Mouse (Mus musculus) liver, embryonic 11.5 days (tissue): ENCODE measurements around the gene Gm13030. TPM values are rescaled to one million over a fixed set of nuclear protein-coding genes. Genes with fewer than 3 reads are reported as not detected.
"Not testable (repeated sequence)": the region's sequence is repeated elsewhere in the genome, so short reads cannot be mapped to it uniquely, and the experiment has no call there.

ENCODE experiments used
- ATAC-seq: fragments of 200-750 bp; cut with Nextera tagmentation; replicated peaks from 2 replicates; pipeline ENCODE4 v1.8.0; 2017; ENCODE audit warnings: moderate number of reproducible peaks, mild to moderate bottlenecking, moderate TSS enrichment, moderate library complexity; ENCODE audit not compliant: low FRiP score
- DNase-seq: peaks from one replicate; pipeline ENCODE4 v3.0.0-alpha.2; 2017; ENCODE audit warnings: low spot score
- H3K27ac ChIP-seq: fragments of 300-500 bp; sonication (generic); 2 replicates; pipeline ENCODE4 v1.5.1; 2014; ENCODE audit warnings: mild to moderate bottlenecking, low read depth, low read length, control low read depth
- H3K27me3 ChIP-seq: fragments of 300-500 bp; sonication (generic); replicated peaks from 2 replicates; pipeline ENCODE4 v1.6.1; 2014; ENCODE audit warnings: low read length, mixed read lengths; ENCODE audit not compliant: control insufficient read depth, insufficient read depth
- H3K36me3 ChIP-seq: fragments of 300-500 bp; sonication (generic); 2 replicates; pipeline ENCODE4 v1.6.1; 2014; ENCODE audit warnings: mild to moderate bottlenecking, low read length, moderate library complexity, mixed read lengths; ENCODE audit not compliant: control insufficient read depth, insufficient read depth
- H3K4me1 ChIP-seq: fragments of 300-500 bp; sonication (generic); replicated peaks from 2 replicates; pipeline ENCODE4 v1.6.1; 2014; ENCODE audit warnings: low read length, mixed read lengths; ENCODE audit not compliant: control insufficient read depth, insufficient read depth
- H3K4me2 ChIP-seq: fragments of 300-500 bp; sonication (generic); 2 replicates; pipeline ENCODE4 v1.6.1; 2014; ENCODE audit warnings: mild to moderate bottlenecking, control low read depth, moderate library complexity
- H3K4me3 ChIP-seq: fragments of 300-500 bp; sonication (generic); 2 replicates; pipeline ENCODE4 v1.5.1; 2014; ENCODE audit warnings: low read depth, low read length, control low read depth
- H3K9ac ChIP-seq: fragments of 300-500 bp; sonication (generic); 2 replicates; pipeline ENCODE4 v1.6.1; 2014; ENCODE audit warnings: low read depth, low read length, control low read depth
- H3K9me3 ChIP-seq: fragments of 300-500 bp; sonication (generic); 2 replicates; pipeline ENCODE4 v1.6.1; 2016; ENCODE audit warnings: low read length, inconsistent platforms, mixed read lengths; ENCODE audit not compliant: control insufficient read depth
- WGBS: fragments of 180-500 bp; shearing (Covaris S2); extraction: QIAGEN DNeasy Blood & Tissue Kit; methylation state at CpG from one replicate; pipeline ENCODE4 v1.1.7; 2014; 5-methylcytosine and 5-hydroxymethylcytosine counted together
- polyA plus RNA-seq: library from polyadenylated mRNA; unstranded; fragments of >200 nt; fragmentation: Nextera tagmentation; extraction: Ambion mirVana; gene quantifications from 2 replicates; pipeline ENCODE4 v1.2.1, GENCODE M21; 2014

The Gm13030 gene
- polyA plus RNA-seq, 1 experiment from 2014 or later = not detected

DNA sequence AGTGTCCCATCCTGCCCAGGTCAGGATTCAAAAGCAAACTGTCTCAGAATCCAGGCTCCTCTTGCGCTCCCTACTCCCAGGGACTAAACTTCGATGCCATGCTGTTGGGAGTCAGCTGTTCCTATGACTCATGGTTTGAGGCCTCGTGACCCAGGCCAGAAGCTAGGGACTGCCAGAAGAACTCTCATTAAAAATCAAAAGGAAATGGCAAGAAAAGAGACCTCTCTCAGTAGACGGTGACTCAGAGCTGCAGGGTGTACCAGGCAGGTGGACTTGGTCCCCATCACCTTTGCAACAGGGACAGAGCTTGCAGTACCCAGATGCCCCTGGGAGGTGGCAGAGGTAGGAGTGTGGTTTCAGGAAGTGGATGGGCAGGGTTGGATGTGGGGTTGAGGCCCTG lies 4.0 kb upstream of the Gm13030 start, which contains the start of gene Pla2g2e:
Gene Pla2g2e (plus strand): TSS at position 212 of the 400 bp plus-strand sequence.
- Histone ChIP-seq H3K4me1 (no peaks in the 10 kb centered on the region), H3K9ac (no peak within 1 kb of the TSS), H3K36me3 (no peaks in the 10 kb centered on the region), H3K27ac (no peak within 1 kb of the TSS), H3K4me3 (no peak within 1 kb of the TSS), H3K27me3 (peaks cover 13% of the 10 kb centered on the region), H3K4me2 (no peak within 1 kb of the TSS), H3K9me3 (no peaks in the 10 kb centered on the region)
- ATAC-seq = no peak
- WGBS = 72% methylated on average over 4 of the region's 4 CpGs
- DNase-seq = no peak

DNA sequence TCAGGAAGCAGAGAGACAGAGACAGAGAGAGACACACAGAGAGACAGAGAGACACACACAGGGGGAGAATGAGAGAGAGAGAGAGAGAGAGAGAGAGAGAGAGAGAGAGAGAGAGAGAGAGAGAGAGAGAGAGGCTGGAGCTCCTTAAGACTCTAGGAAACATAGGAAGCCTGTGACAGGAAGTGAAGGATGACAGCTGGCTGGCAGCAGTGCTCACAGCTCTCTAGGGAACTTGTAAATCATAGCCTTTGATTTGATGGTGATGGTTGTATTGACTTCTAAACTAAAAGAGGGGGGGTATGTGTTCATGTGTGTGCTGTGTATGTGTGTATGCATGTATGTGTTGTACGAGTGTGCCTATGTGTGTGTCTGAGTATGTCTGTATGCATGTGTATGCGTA lies 2.2 kb upstream of the Gm13030 start:
- Histone ChIP-seq H3K4me3 (no peak overlapping the region), H3K36me3 (no peaks in the 10 kb centered on the region), H3K4me2 (no peak overlapping the region), H3K4me1 (no peaks in the 10 kb centered on the region), H3K9ac (no peak overlapping the region), H3K27ac (no peak overlapping the region), H3K9me3 (no peaks in the 10 kb centered on the region), H3K27me3 (no peaks in the 10 kb centered on the region; the same call in none of the 2 replicates)
- WGBS = 84% methylated on average over 2 of the region's 2 CpGs
- ATAC-seq (no peak), DNase-seq (no peak)

DNA sequence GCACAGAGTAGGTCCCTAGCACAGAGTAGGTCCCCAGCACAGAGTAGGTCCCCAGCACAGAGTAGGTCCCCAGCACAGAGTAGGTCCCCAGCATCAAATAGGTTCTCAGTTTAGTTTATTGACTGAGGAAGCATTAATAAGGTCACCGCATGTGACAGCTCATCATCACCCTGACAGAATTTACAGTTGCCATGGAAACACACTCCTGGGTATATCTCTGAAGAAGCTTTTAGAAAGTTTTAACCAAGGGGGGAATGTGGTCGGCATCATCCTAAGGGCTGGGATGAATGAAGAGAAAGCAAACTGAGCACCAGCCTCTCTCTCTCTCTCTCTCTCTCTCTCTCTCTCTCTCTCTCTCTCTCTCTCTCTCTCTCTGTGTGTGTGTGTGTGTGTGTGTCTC lies 1.5 kb upstream of the Gm13030 start:
- not testable (repeated sequence) for ATAC-seq, H3K9ac ChIP-seq, DNase-seq, H3K27ac ChIP-seq, H3K4me1 ChIP-seq, H3K4me3 ChIP-seq, H3K4me2 ChIP-seq, H3K9me3 ChIP-seq, H3K27me3 ChIP-seq, H3K36me3 ChIP-seq
- 89% methylated on average over 2 of the region's 2 CpGs for WGBS

DNA sequence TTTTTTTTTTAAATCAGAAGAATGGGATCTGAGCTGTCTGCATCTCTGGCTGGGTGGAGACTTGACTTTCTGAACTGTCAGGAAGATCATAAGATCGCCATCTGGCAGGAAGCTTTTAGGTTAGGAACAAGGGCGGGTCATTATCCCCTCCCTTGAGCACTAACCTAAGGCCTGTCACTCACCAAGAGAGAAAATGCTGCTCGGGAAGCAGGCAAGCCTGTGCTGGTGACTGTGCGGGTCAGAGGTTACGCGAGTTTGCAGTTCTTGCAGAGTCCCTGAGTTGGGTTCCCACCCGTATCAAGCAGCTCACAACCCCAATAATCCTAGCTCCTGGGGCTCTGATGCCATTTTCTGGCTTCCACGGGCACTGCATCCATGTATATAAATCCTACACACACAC lies 5.1 kb downstream of the Gm13030 start:
- no peaks in the 10 kb centered on the region for H3K4me1 ChIP-seq
- H3K27me3 ChIP-seq = no peaks in the 10 kb centered on the region; the same call in 1 of the 2 replicates
- H3K4me2 ChIP-seq = no peak overlapping the region
- 56% methylated on average over 8 of the region's 8 CpGs for WGBS
- no peaks in the 10 kb centered on the region for H3K9me3 ChIP-seq
- H3K36me3 ChIP-seq = no peaks in the 10 kb centered on the region
- ATAC-seq (no peak), DNase-seq (no peak)
- H3K27ac ChIP-seq = no peak overlapping the region
- H3K4me3 ChIP-seq = no peak overlapping the region
- H3K9ac ChIP-seq = no peak overlapping the region

DNA sequence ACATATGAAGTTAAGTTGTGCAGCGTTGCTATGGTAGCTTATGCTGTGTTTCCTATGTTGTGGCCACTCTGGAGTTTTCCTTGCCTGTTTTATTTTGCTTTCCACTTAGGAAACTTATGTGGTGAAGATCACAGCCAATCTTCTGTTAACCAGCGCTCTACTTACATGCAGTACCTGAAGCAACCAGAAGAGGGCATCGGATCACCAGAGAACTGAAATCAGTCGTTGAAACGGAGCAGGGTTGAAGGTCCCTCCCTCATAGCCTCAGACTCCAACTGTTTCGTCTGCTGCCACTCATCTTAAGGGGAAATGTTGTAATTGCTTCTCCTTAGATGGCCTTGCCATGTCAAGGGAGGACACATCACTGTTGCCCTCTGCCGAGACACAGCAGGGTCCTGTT lies 7.4 kb downstream of the Gm13030 start:
- Histone ChIP-seq H3K4me1 (no peaks in the 10 kb centered on the region), H3K36me3 (no peaks in the 10 kb centered on the region), H3K9me3 (no peaks in the 10 kb centered on the region), H3K4me2 (no peak overlapping the region), H3K27ac (no peak overlapping the region), H3K27me3 (no peaks in the 10 kb centered on the region; the same call in 1 of the 2 replicates), H3K9ac (no peak overlapping the region), H3K4me3 (no peak overlapping the region)
- whole genome bisulfite sequencing = 15% methylated on average over 7 of the region's 7 CpGs
- ATAC-seq = no peak
- DNase-seq = peak; percentile 55

DNA sequence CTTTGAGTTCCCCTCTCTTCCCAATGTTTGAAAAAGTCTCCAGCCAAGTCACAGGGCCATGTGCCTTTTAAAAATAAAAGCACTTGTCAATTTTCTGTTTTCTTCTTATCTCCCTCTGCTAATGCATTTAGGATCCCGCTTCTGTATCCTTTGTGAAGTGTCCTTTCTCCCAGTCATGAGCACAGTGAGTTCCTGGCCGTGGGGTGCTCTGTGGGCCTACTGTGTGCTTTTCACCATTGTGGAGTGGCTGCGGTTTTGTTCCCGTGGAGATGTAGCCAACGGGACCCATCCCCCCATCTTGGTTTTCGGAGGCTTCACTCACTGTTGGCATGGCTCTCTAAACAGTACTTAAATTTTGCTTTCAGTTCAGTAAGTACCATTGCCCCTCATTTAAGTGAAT lies 7.8 kb downstream of the Gm13030 start:
- no peaks in the 10 kb centered on the region for H3K36me3 ChIP-seq
- no peak overlapping the region for H3K9ac ChIP-seq
- no peak overlapping the region for H3K4me3 ChIP-seq
- no peak overlapping the region for H3K4me2 ChIP-seq
- no peaks in the 10 kb centered on the region for H3K9me3 ChIP-seq
- 65% methylated on average over 6 of the region's 6 CpGs for WGBS
- no peaks in the 10 kb centered on the region; the same call in 1 of the 2 replicates for H3K27me3 ChIP-seq
- DNase-seq (no peak), ATAC-seq (no peak)
- no peaks in the 10 kb centered on the region for H3K4me1 ChIP-seq
- no peak overlapping the region for H3K27ac ChIP-seq

DNA sequence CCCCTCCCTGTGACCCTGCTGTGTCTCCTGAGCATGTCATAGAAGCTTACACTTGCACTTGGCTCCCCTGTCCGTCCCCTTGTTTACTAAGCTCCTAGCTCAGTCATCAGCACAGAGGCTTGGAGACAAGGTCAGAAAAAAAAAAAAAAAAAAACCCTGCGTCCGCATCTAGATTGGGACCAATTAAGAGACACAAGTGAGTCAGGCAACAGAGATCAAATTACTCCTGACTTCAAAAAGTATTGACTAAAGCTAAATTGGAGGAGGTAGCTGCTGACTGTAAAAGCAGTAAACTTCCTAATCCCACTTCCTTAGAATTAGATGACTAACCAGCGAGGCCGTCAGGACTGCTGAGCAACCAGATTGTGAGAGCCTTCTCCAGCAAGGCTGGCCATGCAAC lies 8.7 kb downstream of the Gm13030 start:
- Histone ChIP-seq H3K27me3 (no peaks in the 10 kb centered on the region; the same call in 1 of the 2 replicates), H3K27ac (no peak overlapping the region), H3K4me1 (no peaks in the 10 kb centered on the region), H3K9me3 (no peaks in the 10 kb centered on the region), H3K9ac (no peak overlapping the region), H3K4me2 (no peak overlapping the region), H3K36me3 (no peaks in the 10 kb centered on the region), H3K4me3 (no peak overlapping the region)
- ATAC-seq (no peak), DNase-seq (no peak)
- WGBS = 37% methylated on average over 5 of the region's 5 CpGs

DNA sequence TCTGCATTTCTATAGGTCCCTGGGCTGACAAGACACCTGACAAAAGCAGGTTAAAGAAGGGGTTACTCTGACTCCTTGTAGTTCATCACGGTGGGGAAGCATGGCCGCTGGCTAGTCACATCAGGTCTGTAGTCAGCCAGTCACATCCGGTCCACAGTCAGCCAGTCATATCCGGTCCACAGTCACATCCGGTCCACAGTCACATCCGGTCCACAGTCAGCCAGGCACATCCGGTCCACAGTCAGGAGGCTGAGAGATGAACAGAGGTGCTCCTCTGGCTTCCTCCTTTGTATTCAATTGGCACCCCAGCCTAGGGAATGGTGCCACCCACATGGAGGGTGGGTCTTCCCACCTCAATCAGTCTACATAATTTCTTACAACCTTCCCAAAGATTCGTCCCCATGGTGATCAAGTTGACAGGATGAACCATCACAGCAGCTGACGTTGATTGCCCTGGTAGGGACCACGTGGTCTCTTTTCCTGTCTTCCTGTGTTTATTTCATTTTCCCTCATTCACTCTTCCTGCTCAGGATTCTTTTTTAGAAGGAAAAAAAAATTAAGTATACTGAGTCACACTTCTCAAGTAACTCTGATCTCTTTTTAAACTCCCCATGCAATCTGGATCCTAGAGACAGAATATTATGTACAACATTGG lies 10.3 kb downstream of the Gm13030 start, which contains the start of gene Pla2g5:
Gene Pla2g5 (minus strand): TSS at position 139 of the 655 bp plus-strand sequence.
- no peaks in the 10 kb centered on the region for H3K4me1 ChIP-seq
- DNase-seq (no peak), ATAC-seq (no peak)
- H3K9ac ChIP-seq = no peak within 1 kb of the TSS
- H3K27me3 ChIP-seq = no peaks in the 10 kb centered on the region; the same call in none of the 2 replicates
- no peak within 1 kb of the TSS for H3K4me3 ChIP-seq
- no peaks in the 10 kb centered on the region for H3K9me3 ChIP-seq
- no peak within 1 kb of the TSS for H3K4me2 ChIP-seq
- no peak within 1 kb of the TSS for H3K27ac ChIP-seq
- 64% methylated on average over 10 of the region's 10 CpGs for WGBS
- H3K36me3 ChIP-seq = no peaks in the 10 kb centered on the region

DNA sequence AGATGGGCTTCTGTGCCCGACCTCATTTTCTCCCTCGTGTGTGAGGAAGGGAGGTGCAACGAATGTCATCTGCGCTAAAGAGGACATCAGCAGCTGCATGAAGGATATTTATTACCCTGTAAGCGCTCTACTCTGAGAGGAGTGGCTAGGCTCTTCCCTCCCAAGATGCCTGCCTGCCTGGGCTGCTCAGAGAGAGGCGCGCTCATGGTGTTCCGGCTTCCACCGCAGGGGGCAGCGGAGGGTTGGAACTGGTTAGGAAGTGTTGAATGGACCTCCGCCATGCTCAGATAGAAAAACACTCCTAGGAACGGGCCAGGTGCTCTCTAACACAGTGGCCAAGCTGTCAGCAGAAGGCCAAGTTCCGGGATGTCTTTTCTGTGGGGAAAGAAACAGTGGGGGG lies 14.0 kb downstream of the Gm13030 start:
- Histone ChIP-seq H3K36me3 (no peaks in the 10 kb centered on the region), H3K4me1 (no peaks in the 10 kb centered on the region), H3K9ac (no peak overlapping the region), H3K27ac (no peak overlapping the region), H3K9me3 (no peaks in the 10 kb centered on the region), H3K4me3 (no peak overlapping the region), H3K27me3 (no peaks in the 10 kb centered on the region; the same call in none of the 2 replicates), H3K4me2 (peak overlapping the region; percentile 51)
- WGBS = 7% methylated on average over 13 of the region's 13 CpGs
- DNase-seq (peak; percentile 76), ATAC-seq (no peak; the same call in 1 of the 2 replicates)
